Comparison of ENCODE assay signal across 22 mouse cellular contexts in the genomic region with DNA sequence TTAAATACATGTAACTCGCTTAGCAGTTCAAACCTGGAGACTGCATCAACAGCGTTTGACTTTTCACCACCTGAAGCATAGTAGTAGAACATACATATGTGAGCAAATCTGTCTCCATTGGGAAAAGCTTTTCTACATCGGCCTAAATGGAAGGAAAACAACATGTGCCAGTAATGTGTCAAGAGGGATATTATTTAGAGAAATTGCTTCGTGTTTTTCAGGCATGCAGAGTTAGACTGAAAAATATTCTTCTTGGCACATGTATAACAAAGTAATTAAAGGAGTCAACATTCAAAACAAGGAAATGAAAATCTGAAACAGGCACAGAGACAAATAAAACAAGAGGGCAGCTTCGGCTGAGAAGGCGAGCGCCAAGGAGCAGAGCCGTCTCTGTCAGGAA.
DNase-seq lines count a peak whose midpoint lies in the region; ATAC-seq and TF ChIP-seq lines count a peak whose summit lies in the region.
"Had no signal": no experiment of that assay in that cellular context is flagged by ENCODE, and none has a peak within 500 bp of the region (broad histone marks: within the 10 kb centered on the region; RNA-seq: fewer than 3 reads in every experiment).

No protein-coding gene starts in this region.

- no peaks in the 10 kb centered on the region for H3K36me3 ChIP-seq in forebrain, embryonic 13.5 days (ENCODE audit: poor library complexity, severe bottlenecking)
- no peaks in the 10 kb centered on the region for H3K36me3 ChIP-seq in forebrain, embryonic 12.5 days (replicated peaks)
- no peaks in the 10 kb centered on the region for H3K36me3 ChIP-seq in kidney, embryonic 14.5 days (ENCODE audit: control insufficient read depth, insufficient read depth, low read length)
- H3K36me3 ChIP-seq in kidney, embryonic 16.5 days (ENCODE audit: insufficient read depth, low read length) = no peaks in the 10 kb centered on the region
- no peaks in the 10 kb centered on the region for H3K36me3 ChIP-seq in forebrain, postnatal 0 days (ENCODE audit: insufficient read depth)
- H3K36me3 ChIP-seq: embryonic facial prominence, embryonic 12.5 days; heart, embryonic 15.5 days; hindbrain, embryonic 13.5 days; intestine, embryonic 15.5 days had no signal

- peaks cover 13% of the 10 kb centered on the region for H3K4me1 ChIP-seq in forebrain, embryonic 13.5 days
- peaks cover 10% of the 10 kb centered on the region for H3K4me1 ChIP-seq in forebrain, embryonic 12.5 days
- no peaks in the 10 kb centered on the region for H3K4me1 ChIP-seq in kidney, embryonic 14.5 days (ENCODE audit: control insufficient read depth, insufficient read depth, low read length)
- 0 out of 2 replicates have a peak, but pooled peaks cover 5% of the 10 kb centered on the region for H3K4me1 ChIP-seq in kidney, embryonic 16.5 days (ENCODE audit: insufficient read depth, low read length)
- H3K4me1 ChIP-seq in forebrain, postnatal 0 days (ENCODE audit: insufficient read depth) = peaks cover 8% of the 10 kb centered on the region
- H3K4me1 ChIP-seq: intestine, embryonic 15.5 days had no signal

- H3K27ac ChIP-seq in forebrain, embryonic 13.5 days = no peak overlapping the region
- no peak overlapping the region for H3K27ac ChIP-seq in forebrain, embryonic 12.5 days
- no peak overlapping the region for H3K27ac ChIP-seq in kidney, embryonic 14.5 days (ENCODE audit: low read depth, low read length)
- no peak overlapping the region for H3K27ac ChIP-seq in kidney, embryonic 16.5 days (ENCODE audit: low read length)
- no peak overlapping the region for H3K27ac ChIP-seq in forebrain, postnatal 0 days (ENCODE audit: low read depth, low read length)
- H3K27ac ChIP-seq: embryonic facial prominence, embryonic 12.5 days; heart, adult 2 months; heart, embryonic 15.5 days; hindbrain, embryonic 13.5 days; intestine, embryonic 15.5 days had no signal

- peak; percentile 41; the same call in 1 of the 2 replicates for ATAC-seq in forebrain, embryonic 13.5 days
- no peak for ATAC-seq in forebrain, embryonic 12.5 days (ENCODE audit: low FRiP score)
- no peak for ATAC-seq in kidney, embryonic 14.5 days (ENCODE audit: low FRiP score, low TSS enrichment)
- ATAC-seq in kidney, embryonic 16.5 days (ENCODE audit: low FRiP score, low TSS enrichment) = no peak
- peak; percentile 50; the same call in 1 of the 2 replicates for ATAC-seq in forebrain, postnatal 0 days
- ATAC-seq: activated CD4-positive, CD25-positive, alpha-beta regulatory T cell, adult 4 months; intestine, embryonic 15.5 days; Patski had no signal

- peak; percentile 8 for DNase-seq in kidney, adult 9 months
- peak; percentile 21 to 36 for DNase-seq in kidney, postnatal 4 days
- DNase-seq in forebrain, postnatal 0 days = no peak
- no peak for DNase-seq in ovary, postnatal 14 days (ENCODE audit: low spot score)
- DNase-seq: adrenal gland, adult 2 months; adrenal gland, postnatal 25 days; cerebellum, adult 2 months; cerebellum, postnatal 10 days; gastrocnemius, postnatal 14 days; heart, adult 2 months; heart, postnatal 14 days had no signal

- no peaks in the 10 kb centered on the region for H3K27me3 ChIP-seq in forebrain, embryonic 13.5 days
- no peaks in the 10 kb centered on the region for H3K27me3 ChIP-seq in forebrain, embryonic 12.5 days
- H3K27me3 ChIP-seq in kidney, embryonic 14.5 days (ENCODE audit: control insufficient read depth, insufficient read depth, low read length) = no peaks in the 10 kb centered on the region
- no peaks in the 10 kb centered on the region for H3K27me3 ChIP-seq in kidney, embryonic 16.5 days (ENCODE audit: insufficient read depth, low read length)
- no peaks in the 10 kb centered on the region for H3K27me3 ChIP-seq in forebrain, postnatal 0 days (ENCODE audit: insufficient read depth, low read length)
- H3K27me3 ChIP-seq: embryonic facial prominence, embryonic 12.5 days; heart, embryonic 15.5 days; hindbrain, embryonic 13.5 days; intestine, embryonic 15.5 days had no signal

- H3K9ac ChIP-seq in forebrain, embryonic 13.5 days = no peak overlapping the region
- no peak overlapping the region for H3K9ac ChIP-seq in forebrain, embryonic 12.5 days
- H3K9ac ChIP-seq in kidney, embryonic 14.5 days (ENCODE audit: low read depth, low read length) = no peak overlapping the region
- H3K9ac ChIP-seq in kidney, embryonic 16.5 days (replicated peaks; ENCODE audit: low read length) = no peak overlapping the region
- H3K9ac ChIP-seq in forebrain, postnatal 0 days = no peak overlapping the region
- H3K9ac ChIP-seq: embryonic facial prominence, embryonic 12.5 days; heart, embryonic 15.5 days; hindbrain, embryonic 13.5 days; intestine, embryonic 15.5 days had no signal

- H3K9me3 ChIP-seq in forebrain, embryonic 13.5 days (replicated peaks) = no peaks in the 10 kb centered on the region
- H3K9me3 ChIP-seq in forebrain, embryonic 12.5 days = no peaks in the 10 kb centered on the region
- no peaks in the 10 kb centered on the region for H3K9me3 ChIP-seq in kidney, embryonic 14.5 days (ENCODE audit: control insufficient read depth, low read length)
- H3K9me3 ChIP-seq in kidney, embryonic 16.5 days (ENCODE audit: low read length) = no peaks in the 10 kb centered on the region
- H3K9me3 ChIP-seq in forebrain, postnatal 0 days (ENCODE audit: low read length) = no peaks in the 10 kb centered on the region
- H3K9me3 ChIP-seq: embryonic facial prominence, embryonic 12.5 days; heart, embryonic 15.5 days; hindbrain, embryonic 13.5 days; intestine, embryonic 15.5 days had no signal

- TF ChIP-seq CTCF in forebrain, postnatal 0 days (IDR thresholded peaks at IDR 0.05; ENCODE audit: low read depth) = no peak

- H3K4me3 ChIP-seq in forebrain, embryonic 13.5 days = no peak overlapping the region
- no peak overlapping the region for H3K4me3 ChIP-seq in forebrain, embryonic 12.5 days (replicated peaks)
- H3K4me3 ChIP-seq in kidney, embryonic 14.5 days (ENCODE audit: low read length) = no peak overlapping the region
- H3K4me3 ChIP-seq in kidney, embryonic 16.5 days (ENCODE audit: low read length) = no peak overlapping the region
- no peak overlapping the region for H3K4me3 ChIP-seq in forebrain, postnatal 0 days (ENCODE audit: low read depth, low read length)
- H3K4me3 ChIP-seq: embryonic facial prominence, embryonic 12.5 days; heart, adult 2 months; heart, embryonic 15.5 days; hindbrain, embryonic 13.5 days; intestine, embryonic 15.5 days had no signal

- no peak overlapping the region for H3K4me2 ChIP-seq in forebrain, embryonic 13.5 days
- no peak overlapping the region for H3K4me2 ChIP-seq in forebrain, embryonic 12.5 days
- no peak overlapping the region for H3K4me2 ChIP-seq in kidney, embryonic 14.5 days (replicated peaks; ENCODE audit: low read depth, low read length)
- H3K4me2 ChIP-seq in kidney, embryonic 16.5 days (replicated peaks; ENCODE audit: low read depth, low read length) = no peak overlapping the region
- no peak overlapping the region for H3K4me2 ChIP-seq in forebrain, postnatal 0 days (ENCODE audit: low read depth)
- H3K4me2 ChIP-seq: embryonic facial prominence, embryonic 12.5 days; heart, embryonic 11.5 days; heart, embryonic 15.5 days; hindbrain, embryonic 13.5 days; intestine, embryonic 15.5 days had no signal

- WGBS in forebrain, embryonic 13.5 days = 83% methylated on average over 8 of the region's 8 CpGs
- 90% methylated on average over 8 of the region's 8 CpGs for WGBS in forebrain, embryonic 12.5 days
- 61% methylated on average over 8 of the region's 8 CpGs for WGBS in kidney, embryonic 14.5 days
- WGBS in kidney, embryonic 16.5 days = 58% methylated on average over 8 of the region's 8 CpGs
- 43% methylated on average over 8 of the region's 8 CpGs for WGBS in forebrain, postnatal 0 days

Comparison
In these comparisons a context has a peak if more than half of its experiments do, and no peak if none do; other contexts are left out.
1. ATAC-seq: peak in forebrain, embryonic 13.5 days (single experiment) and forebrain, postnatal 0 days (single experiment); none in forebrain, embryonic 12.5 days (single experiment), kidney, embryonic 14.5 days (single experiment) and kidney, embryonic 16.5 days (single experiment).
2. DNase-seq: peak in kidney, adult 9 months (single experiment) and kidney, postnatal 4 days (2 of 2); none in forebrain, postnatal 0 days (single experiment) and ovary, postnatal 14 days (single experiment).